Mouse (Mus musculus) liver, adult 2 months (tissue): ENCODE measurements around the gene Pbld2. TPM values are rescaled to one million over a fixed set of nuclear protein-coding genes. Genes with fewer than 3 reads are reported as not detected.
A peak's percentile ranks its signal among the peaks of the same experiment; 100 is the strongest.

Source experiments
- DNase-seq: peaks from one replicate; pipeline ENCODE4 v3.0.0-alpha.2; 2011; ENCODE audit warnings: low read depth, low spot score; ENCODE audit errors: extremely low read depth
- H3K27ac ChIP-seq: fragments of 200-500 bp; replicated peaks from 2 replicates; pipeline ENCODE4 v1.5.1; 2012; ENCODE audit warnings: low read depth, mild to moderate bottlenecking, control low read depth, inconsistent platforms, low read length; ENCODE audit not compliant: insufficient read depth
- H3K27me3 ChIP-seq: fragments of 200-500 bp; 2 replicates; pipeline ENCODE4 v1.6.1; 2012; ENCODE audit warnings: mild to moderate bottlenecking, moderate library complexity, low read length, inconsistent platforms; ENCODE audit not compliant: control insufficient read depth, insufficient read depth
- H3K36me3 ChIP-seq: fragments of 200-500 bp; 2 replicates; pipeline ENCODE4 v1.6.1; 2012; ENCODE audit warnings: low read length, inconsistent platforms; ENCODE audit not compliant: control insufficient read depth, insufficient read depth
- H3K4me1 ChIP-seq: fragments of 200-500 bp; 2 replicates; pipeline ENCODE4 v1.6.1; 2011; ENCODE audit warnings: low read length; ENCODE audit not compliant: control insufficient read depth, insufficient read depth
- H3K4me3 ChIP-seq: fragments of 200-500 bp; 2 replicates; pipeline ENCODE4 v1.5.1; 2011; ENCODE audit warnings: low read depth, mild to moderate bottlenecking, control low read depth, low read length, moderate library complexity; ENCODE audit not compliant: insufficient read depth
- H3K79me2 ChIP-seq: fragments of 200-500 bp; 2 replicates; pipeline ENCODE4 v1.6.1; 2012; ENCODE audit warnings: inconsistent platforms, mild to moderate bottlenecking, low read length, moderate library complexity; ENCODE audit not compliant: control insufficient read depth, insufficient read depth
- H3K9ac ChIP-seq: fragments of 200-500 bp; 2 replicates; pipeline ENCODE4 v1.6.1; 2012; ENCODE audit warnings: low read depth, mild to moderate bottlenecking, control low read depth, inconsistent platforms, low read length
- CTCF ChIP-seq: fragments of 200-500 bp; IDR thresholded peaks from 2 replicates; pipeline ENCODE4 v1.5.1; 2011; ENCODE audit warnings: low read depth, low read length, control low read depth
- POLR2A ChIP-seq: fragments of 200-500 bp; IDR thresholded peaks from 2 replicates; pipeline ENCODE4 v1.6.1; 2011; ENCODE audit warnings: low read length, control low read depth; ENCODE audit not compliant: insufficient read depth; ENCODE audit errors: extremely low read depth
- WGBS: fragments of 180-500 bp; shearing (Covaris S2); methylation state at CpG from one replicate; pipeline ENCODE4 v1.1.7; 2018; 5-methylcytosine and 5-hydroxymethylcytosine counted together
- polyA plus RNA-seq: library from polyadenylated mRNA; depleted of rRNA; stranded (reverse); fragments of >200 nt; gene quantifications from 2 replicates; pipeline ENCODE4 v1.2.3, GENCODE M21; 2012
- total RNA-seq: library from RNA; depleted of rRNA; stranded (reverse); fragments of >200 nt; gene quantifications from 2 replicates; pipeline ENCODE4 v1.2.3, GENCODE M21; 2014

Gene Pbld2
- total and polyA plus RNA-seq, 2 experiments, result 106 to 115 TPM

DNA sequence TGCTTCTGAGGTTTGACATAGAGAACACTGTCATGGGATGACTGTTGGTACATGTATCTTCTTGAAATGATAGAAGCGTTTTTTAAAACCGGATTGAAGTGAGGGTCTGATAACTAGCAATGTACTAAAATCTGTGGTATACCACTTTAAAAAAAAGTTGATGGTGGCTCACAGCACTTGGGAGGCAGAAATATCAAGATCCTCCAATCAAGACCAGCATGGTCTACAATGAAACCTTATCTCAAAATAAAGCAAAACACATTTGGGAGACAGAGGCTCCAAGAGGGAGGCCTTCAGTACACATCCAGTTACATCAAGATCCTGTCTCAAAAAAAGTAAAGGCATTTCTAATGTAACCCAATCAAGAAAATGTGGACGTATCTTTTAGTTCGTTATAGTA is 2.4 kb upstream of the Pbld2 start:
- Histone ChIP-seq H3K36me3 (peaks cover 13% of the 10 kb centered on the region), H3K4me3 (no peak overlapping the region), H3K79me2 (peaks cover 15% of the 10 kb centered on the region; the same call in 1 of the 2 replicates), H3K27me3 (no peaks in the 10 kb centered on the region), H3K27ac (no peak overlapping the region), H3K9ac (no peak overlapping the region), H3K4me1 (peaks cover 7% of the 10 kb centered on the region)
- 33% methylated on average over 4 of the region's 4 CpGs for WGBS
- no peak for DNase-seq
- TF ChIP-seq POLR2A (no peak), CTCF (no peak)

DNA sequence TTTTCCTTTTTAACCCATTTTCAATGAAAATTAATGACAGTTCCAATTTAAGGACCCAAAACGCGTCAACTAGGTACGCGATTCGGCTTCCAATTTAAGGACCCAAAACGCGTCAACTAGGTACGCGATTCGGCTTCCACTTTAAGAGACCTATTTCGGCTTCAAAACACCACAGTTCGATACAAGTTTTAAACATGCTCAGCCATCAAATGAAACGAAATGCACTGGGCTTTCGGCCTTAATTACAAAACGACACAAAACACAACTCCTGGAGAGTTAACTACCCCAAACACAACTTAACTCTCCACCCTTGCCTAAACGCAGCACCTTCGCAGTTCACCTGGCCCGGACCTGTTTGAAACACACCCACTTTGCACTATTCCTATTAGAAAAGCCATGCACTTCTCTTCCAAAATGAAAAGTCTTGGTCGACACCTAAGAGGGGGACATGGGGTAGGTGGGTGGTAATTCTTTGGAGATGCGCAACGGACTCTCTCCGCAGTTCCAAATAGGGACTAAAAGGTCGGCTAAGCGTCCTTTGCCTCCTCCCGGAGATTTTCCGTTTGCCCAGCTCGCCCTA is 1.5 kb upstream of the Pbld2 start:
- Histone ChIP-seq H3K36me3 (peaks cover 7% of the 10 kb centered on the region), H3K9ac (peak overlapping the region; percentile 97), H3K27ac (peak overlapping the region; percentile 96), H3K4me3 (peak overlapping the region; percentile 90), H3K27me3 (no peaks in the 10 kb centered on the region), H3K79me2 (peaks cover 15% of the 10 kb centered on the region; the same call in 1 of the 2 replicates), H3K4me1 (peaks cover 7% of the 10 kb centered on the region)
- TF ChIP-seq POLR2A (no peak), CTCF (no peak)
- DNase-seq, result peak; percentile 59
- under 1% methylated on average over 27 of the region's 27 CpGs for WGBS

- Histone ChIP-seq H3K27ac (peak overlapping the region; percentile 96), H3K9ac (peak overlapping the region; percentile 97), H3K4me1 (peaks cover 7% of the 10 kb centered on the region), H3K27me3 (no peaks in the 10 kb centered on the region), H3K36me3 (0 out of 2 replicates have a peak, but pooled peaks cover 2% of the 10 kb centered on the region), H3K4me3 (peak overlapping the region; percentile 90), H3K79me2 (peaks cover 15% of the 10 kb centered on the region; the same call in 1 of the 2 replicates)
- under 1% methylated on average over 68 of the region's 68 CpGs for WGBS
- no peak for DNase-seq
- no peak for TF ChIP-seq CTCF
- TF ChIP-seq POLR2A, result no peak
These were observed 880 bp upstream of the Pbld2 start for GRCm38 (mm10) chr10:63023121-63023748.

DNA sequence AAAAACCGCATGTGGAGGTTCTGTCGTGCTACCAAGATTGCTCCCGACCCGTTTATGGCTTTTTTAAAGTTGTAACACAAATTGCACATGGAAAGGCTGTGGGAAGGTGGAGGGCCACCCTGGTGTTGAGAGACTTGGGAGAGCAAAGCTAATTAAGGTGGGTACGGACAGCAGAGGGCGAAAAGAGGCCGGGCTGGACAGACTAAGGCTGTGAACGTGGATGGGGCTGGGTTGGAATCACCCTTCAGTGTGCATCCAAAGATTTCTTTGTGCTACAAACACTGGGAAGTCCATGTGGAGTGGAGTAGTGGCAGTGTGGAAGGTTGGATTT is 430 bp downstream of the Pbld2 start:
- H3K27me3 ChIP-seq, result no peaks in the 10 kb centered on the region
- peak; percentile 74 for DNase-seq
- no peak for TF ChIP-seq POLR2A
- TF ChIP-seq CTCF, result peak; percentile 77
- H3K36me3 ChIP-seq, result no peaks in the 10 kb centered on the region
- peak overlapping the region; percentile 79 for H3K9ac ChIP-seq
- peaks cover 9% of the 10 kb centered on the region; the same call in 1 of the 2 replicates for H3K79me2 ChIP-seq
- WGBS, result 0% methylated on average over 8 of the region's 8 CpGs
- H3K4me1 ChIP-seq, result peaks cover 7% of the 10 kb centered on the region
- H3K4me3 ChIP-seq, result peak overlapping the region; percentile 90
- H3K27ac ChIP-seq, result peak overlapping the region; percentile 91

- H3K36me3 ChIP-seq, result no peaks in the 10 kb centered on the region
- DNase-seq, result no peak
- H3K4me1 ChIP-seq, result peaks cover 7% of the 10 kb centered on the region
- peak overlapping the region; percentile 90; the same call in 1 of the 2 replicates for H3K4me3 ChIP-seq
- H3K27ac ChIP-seq, result no peak overlapping the region
- no peak overlapping the region for H3K9ac ChIP-seq
- TF ChIP-seq CTCF (no peak), POLR2A (no peak)
- peaks cover 9% of the 10 kb centered on the region; the same call in 1 of the 2 replicates for H3K79me2 ChIP-seq
- 32% methylated on average over 2 of the region's 2 CpGs for WGBS
- H3K27me3 ChIP-seq, result no peaks in the 10 kb centered on the region
These were observed 901 bp downstream of the Pbld2 start for GRCm38 (mm10) chr10:63025016-63025415.

DNA sequence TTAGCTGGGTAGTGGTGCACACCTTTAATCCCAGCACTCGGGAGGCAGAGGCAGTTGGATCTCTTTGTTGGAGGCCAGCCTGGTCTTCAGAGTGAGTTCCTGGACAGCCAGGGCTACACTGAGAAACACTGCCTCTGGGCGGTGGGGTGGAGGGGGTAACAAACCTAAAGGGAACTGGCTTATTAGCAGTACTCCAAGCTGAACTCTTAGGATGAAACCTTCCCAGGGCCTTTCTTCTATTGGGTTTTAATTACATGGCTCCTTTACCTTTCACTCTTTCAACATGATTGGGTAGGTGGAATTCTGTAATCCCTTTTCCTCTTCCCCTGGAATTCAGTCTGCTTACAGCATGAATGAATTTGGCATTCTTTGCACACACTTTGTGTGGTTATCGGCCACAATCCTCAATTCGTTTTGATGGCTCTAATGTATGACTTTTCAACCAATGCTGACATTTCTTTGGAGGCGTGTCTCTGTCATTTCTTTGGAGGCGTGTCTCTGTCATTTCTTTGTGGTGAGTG is 1.4 kb downstream of the Pbld2 start:
- Histone ChIP-seq H3K27me3 (no peaks in the 10 kb centered on the region), H3K27ac (no peak overlapping the region), H3K36me3 (no peaks in the 10 kb centered on the region), H3K9ac (no peak overlapping the region), H3K4me3 (no peak overlapping the region), H3K4me1 (peaks cover 7% of the 10 kb centered on the region), H3K79me2 (peaks cover 9% of the 10 kb centered on the region; the same call in 1 of the 2 replicates)
- TF ChIP-seq POLR2A (no peak), CTCF (no peak)
- DNase-seq, result no peak
- WGBS, result 88% methylated on average over 6 of the region's 6 CpGs
